Mouse (Mus musculus) G1E (cell line): ENCODE data around the gene Ccr4.

Source experiments
- CTCF ChIP-seq: IDR thresholded peaks from 2 replicates; pipeline ENCODE4 v1.5.1; 2012; ENCODE audit warnings: low read depth, low read length, inconsistent platforms, mixed read lengths
- GATA1 ChIP-seq: IDR thresholded peaks from 2 replicates; pipeline ENCODE4 v1.6.1; 2012; ENCODE audit warnings: borderline replicate concordance, low read length, inconsistent platforms, mixed read lengths
- GATA2 ChIP-seq: IDR thresholded peaks from 2 replicates; pipeline ENCODE4 v1.6.1; 2012; ENCODE audit warnings: low read depth, low read length, inconsistent platforms, borderline replicate concordance
- POLR2AphosphoS5 ChIP-seq: IDR thresholded peaks from 2 replicates; pipeline ENCODE4 v1.6.1; 2012; ENCODE audit warnings: low read depth, low read length, inconsistent platforms; ENCODE audit not compliant: insufficient replicate concordance
- TAL1 ChIP-seq: conservative IDR thresholded peaks from 2 replicates; pipeline ENCODE4 v1.6.1; 2012; ENCODE audit warnings: low read depth, low read length, inconsistent platforms, mixed read lengths

DNA sequence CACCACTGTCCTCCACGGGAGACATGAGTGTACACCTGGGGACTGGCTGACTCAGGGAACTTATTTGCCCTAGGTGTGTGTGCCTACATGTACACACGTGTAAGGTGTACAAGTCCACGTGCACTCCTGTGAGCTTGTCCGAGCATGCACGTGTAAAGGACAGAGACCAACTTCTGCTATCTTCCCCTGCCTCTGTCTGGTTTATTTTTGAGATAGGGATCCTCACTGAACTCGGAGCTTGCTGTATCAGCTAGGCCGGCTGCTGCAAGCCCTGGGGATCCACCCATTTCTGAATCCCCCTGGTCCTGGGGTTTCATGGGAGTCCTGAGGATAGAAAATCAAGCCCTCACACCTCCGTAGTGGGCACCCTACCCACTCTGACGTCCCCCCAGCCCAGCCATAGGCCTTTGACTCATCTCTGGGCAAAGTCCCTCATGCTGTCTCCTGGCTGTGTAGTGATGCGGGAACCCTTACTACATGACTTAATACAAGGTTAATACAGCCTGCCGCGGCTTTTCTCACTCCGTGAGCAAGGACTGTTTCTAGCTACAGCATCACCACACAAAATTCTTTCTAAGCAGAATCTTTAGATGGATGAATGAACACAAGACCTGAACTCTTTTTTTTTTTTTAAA, 55.5 kb downstream of the Ccr4 start:
- TF ChIP-seq TAL1 = no peak
- no peak for TF ChIP-seq CTCF
- no peak for TF ChIP-seq GATA1
- no peak for TF ChIP-seq GATA2
- TF ChIP-seq POLR2AphosphoS5 = no peak
